Mouse (Mus musculus) C2C12 (cell line): Measurements from ENCODE around the gene Grid1. TPM values are rescaled to one million over a fixed set of nuclear protein-coding genes. Genes with fewer than 3 reads are reported as not detected.

Source experiments
- H3K27me3 ChIP-seq: one replicate; pipeline ENCODE4 v1.6.1; 2011; ENCODE audit not compliant: control insufficient read depth, insufficient read depth, insufficient read length
- H3K36me3 ChIP-seq: one replicate; pipeline ENCODE4 v1.6.1; 2011; ENCODE audit not compliant: control insufficient read depth, insufficient read depth
- H3K4me3 ChIP-seq: one replicate; pipeline ENCODE4 v1.5.1; 2011; ENCODE audit warnings: mild to moderate bottlenecking, control low read depth; ENCODE audit not compliant: poor library complexity, insufficient read depth, severe bottlenecking
- H3K79me2 ChIP-seq: one replicate; pipeline ENCODE4 v1.6.1; 2011; ENCODE audit not compliant: control insufficient read depth, insufficient read depth
- H3K79me3 ChIP-seq: one replicate; pipeline ENCODE4 v1.6.1; 2011; ENCODE audit warnings: low read depth, control low read depth
- H3ac ChIP-seq: one replicate; pipeline ENCODE3; 2011; ENCODE audit warnings: low read depth; ENCODE audit not compliant: control insufficient read depth, insufficient read length
- CEBPB ChIP-seq: IDR thresholded peaks from one replicate; pipeline ENCODE4 v1.6.1; 2011; ENCODE audit warnings: low read depth, mild to moderate bottlenecking, control low read depth, moderate library complexity
- CTCF ChIP-seq: IDR thresholded peaks from one replicate; pipeline ENCODE4 v1.5.1; 2011; ENCODE audit not compliant: control insufficient read depth, insufficient read depth, insufficient read length
- FOSL1 ChIP-seq: IDR thresholded peaks from one replicate; pipeline ENCODE4 v1.8.0; 2011; ENCODE audit warnings: mild to moderate bottlenecking, low read length; ENCODE audit not compliant: poor library complexity, insufficient read depth, severe bottlenecking
- MAX ChIP-seq: IDR thresholded peaks from one replicate; pipeline ENCODE4 v1.6.1; 2011; ENCODE audit warnings: mild to moderate bottlenecking, control low read depth
- MYOD1 ChIP-seq: IDR thresholded peaks from one replicate; pipeline ENCODE4 v1.6.1; 2011; ENCODE audit warnings: low read depth; ENCODE audit not compliant: control insufficient read depth, insufficient read length
- MYOG ChIP-seq: IDR thresholded peaks from one replicate; pipeline ENCODE4 v1.6.1; 2011; ENCODE audit not compliant: control insufficient read depth, insufficient read length; ENCODE audit errors: extremely low read depth
- USF1 ChIP-seq: IDR thresholded peaks from one replicate; pipeline ENCODE4 v1.6.1; 2011; ENCODE audit warnings: low read depth, mild to moderate bottlenecking, control low read depth, moderate library complexity
- polyA plus RNA-seq: library from polyadenylated mRNA; unstranded; fragments of >200 nt; fragmentation: generic; extraction: Trizol; gene quantifications from one replicate; pipeline ENCODE4 v1.2.1, GENCODE M21; 2012; ENCODE audit warnings: missing spikeins

The Grid1 gene
- polyA plus RNA-seq, 1 experiment = 0.04 TPM

DNA sequence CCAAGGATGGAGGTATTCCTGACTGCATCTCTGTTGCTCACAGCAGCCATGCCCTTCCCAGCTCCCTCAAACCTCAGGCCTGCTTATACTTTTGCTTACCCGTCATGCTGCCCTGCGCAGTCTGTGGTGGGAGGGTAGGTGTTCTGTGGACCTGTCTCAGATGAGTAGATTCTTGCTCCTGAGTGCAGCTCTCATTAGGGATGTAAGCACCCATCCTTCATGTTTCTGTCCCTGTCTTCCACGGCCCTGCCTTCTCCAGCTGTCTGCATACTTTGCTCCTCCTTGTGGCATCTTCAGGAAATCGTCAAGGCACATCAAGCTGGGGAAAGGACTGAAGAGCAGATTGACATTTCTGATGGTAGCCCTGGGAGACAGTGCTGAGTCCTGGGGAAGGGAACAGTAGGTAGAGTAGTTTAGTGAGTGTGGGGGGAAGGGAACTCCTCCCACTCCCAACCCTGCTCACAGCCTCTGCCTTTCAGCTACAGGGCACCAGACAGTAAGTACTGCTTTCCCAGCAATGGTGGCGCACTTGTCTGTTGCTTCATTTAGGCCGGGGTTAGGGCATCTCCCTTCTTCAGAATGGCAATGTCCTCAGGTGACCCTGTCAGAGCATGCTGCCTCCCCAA is 273.8 kb downstream of the Grid1 start:
- TF ChIP-seq MYOD1 (no peak), CEBPB (no peak), USF1 (no peak), MAX (no peak), CTCF (no peak), MYOG (no peak), FOSL1 (no peak)
- H3K27me3 ChIP-seq = no peaks in the 10 kb centered on the region
- no peak overlapping the region for H3ac ChIP-seq
- H3K79me3 ChIP-seq = no peaks in the 10 kb centered on the region
- no peak overlapping the region for H3K4me3 ChIP-seq
- H3K36me3 ChIP-seq = no peaks in the 10 kb centered on the region
- no peaks in the 10 kb centered on the region for H3K79me2 ChIP-seq

DNA sequence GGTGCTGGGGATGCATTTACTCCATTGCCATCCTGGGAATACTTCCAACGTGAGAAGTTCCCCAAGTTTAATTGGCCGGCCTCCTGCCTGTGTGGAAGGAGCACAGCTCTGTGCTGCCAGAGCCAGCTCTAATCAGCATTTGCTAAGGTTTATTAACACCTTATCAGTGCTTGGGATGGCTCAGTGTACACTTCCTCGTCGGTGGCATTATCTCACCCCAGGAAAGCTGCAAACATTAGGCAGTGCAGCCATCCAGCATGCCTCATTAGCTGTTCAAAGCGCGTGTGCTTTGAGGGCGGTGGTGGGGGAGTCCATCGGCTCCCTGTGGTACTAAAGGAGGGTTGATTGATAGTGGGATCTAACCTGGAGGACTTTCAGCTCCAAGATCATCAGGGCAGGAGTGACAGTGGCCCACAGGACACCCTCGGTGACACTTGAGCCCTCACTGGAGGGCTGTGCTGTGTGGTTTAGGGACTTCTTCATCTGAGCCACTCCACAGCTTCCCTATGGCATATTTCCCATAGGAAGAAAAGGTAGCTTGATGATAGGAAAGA is 275.7 kb downstream of the Grid1 start:
- Histone ChIP-seq H3K4me3 (no peak overlapping the region), H3K79me2 (no peaks in the 10 kb centered on the region), H3K79me3 (no peaks in the 10 kb centered on the region), H3ac (no peak overlapping the region), H3K36me3 (no peaks in the 10 kb centered on the region), H3K27me3 (no peaks in the 10 kb centered on the region)
- TF ChIP-seq CTCF (no peak), MYOD1 (no peak), CEBPB (no peak), USF1 (no peak), MAX (no peak), MYOG (no peak), FOSL1 (no peak)

DNA sequence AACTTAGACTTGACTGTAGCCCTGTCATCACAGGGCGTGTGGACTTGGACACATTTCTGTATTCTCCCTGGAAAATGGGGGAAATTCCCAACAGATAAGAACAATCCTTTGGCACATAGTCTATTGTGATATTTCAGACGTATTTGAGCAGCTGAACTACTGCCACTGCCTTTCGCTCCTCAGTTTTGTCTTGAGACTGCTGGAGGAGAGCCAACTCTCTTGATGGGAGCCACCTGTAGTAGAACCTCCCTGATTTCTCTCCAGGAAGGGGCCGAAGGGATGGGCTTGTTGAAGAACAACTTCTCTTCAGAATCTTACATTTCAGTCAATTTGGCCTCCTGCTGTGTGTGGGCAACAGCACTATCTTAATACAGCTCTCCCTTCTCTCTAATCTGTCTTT is 276.2 kb downstream of the Grid1 start:
- Histone ChIP-seq H3K36me3 (no peaks in the 10 kb centered on the region), H3K79me2 (no peaks in the 10 kb centered on the region), H3K27me3 (no peaks in the 10 kb centered on the region), H3K4me3 (no peak overlapping the region), H3ac (no peak overlapping the region), H3K79me3 (no peaks in the 10 kb centered on the region)
- no peak for TF ChIP-seq FOSL1
- no peak for TF ChIP-seq MYOD1
- no peak for TF ChIP-seq MAX
- no peak for TF ChIP-seq USF1
- TF ChIP-seq CTCF = no peak
- TF ChIP-seq CEBPB = no peak
- TF ChIP-seq MYOG = no peak

DNA sequence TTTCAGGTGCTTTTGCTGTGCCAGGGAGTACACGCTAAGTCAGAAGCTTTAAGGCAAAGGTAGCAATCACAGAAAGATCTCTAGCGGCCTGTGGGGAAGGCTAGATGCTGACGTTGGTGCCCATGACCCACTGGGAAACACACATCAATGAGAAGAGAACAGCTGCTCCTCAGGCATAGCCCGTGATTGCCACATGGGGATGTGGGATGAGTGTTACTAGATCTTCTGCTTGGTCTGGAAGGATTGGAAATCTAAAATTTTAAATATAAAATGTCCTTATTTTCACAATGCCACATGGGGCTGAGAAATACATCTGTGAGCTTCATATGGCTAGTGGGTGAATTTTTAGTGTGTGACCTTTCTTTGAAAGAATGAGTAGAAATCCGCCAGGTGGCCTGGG is 277.3 kb downstream of the Grid1 start:
- TF ChIP-seq MYOD1 (no peak), CEBPB (no peak), MAX (no peak), USF1 (no peak), CTCF (no peak), FOSL1 (no peak), MYOG (no peak)
- Histone ChIP-seq H3K79me2 (no peaks in the 10 kb centered on the region), H3K36me3 (no peaks in the 10 kb centered on the region), H3ac (no peak overlapping the region), H3K4me3 (no peak overlapping the region), H3K79me3 (no peaks in the 10 kb centered on the region), H3K27me3 (no peaks in the 10 kb centered on the region)

DNA sequence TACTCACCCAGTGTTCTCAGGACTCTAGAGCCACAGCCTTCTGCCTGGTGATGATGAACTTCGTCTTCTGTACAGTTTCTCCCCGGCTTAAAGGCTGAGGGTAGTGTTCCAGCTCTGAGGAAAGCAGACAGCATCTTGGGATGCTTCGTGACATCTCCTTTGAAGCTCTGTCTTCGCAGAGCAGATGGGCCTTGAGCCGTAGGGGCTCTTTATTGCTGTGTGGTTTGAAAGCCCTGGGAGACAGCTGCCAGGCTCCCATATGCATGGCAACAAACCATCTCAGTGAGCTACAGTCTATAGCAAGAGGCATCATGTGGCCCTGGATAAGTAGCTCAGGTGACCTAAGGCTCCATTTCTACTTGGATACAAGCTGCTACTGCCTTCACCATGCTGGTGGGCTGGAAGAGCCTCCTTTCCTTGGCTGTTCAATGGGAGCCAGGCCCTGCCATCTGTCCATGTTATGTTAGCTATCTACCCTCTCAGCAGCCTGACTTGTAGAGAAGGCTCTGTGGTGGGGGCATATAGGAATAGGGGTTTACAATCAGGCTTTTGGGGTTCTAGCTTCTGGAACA is 283.8 kb downstream of the Grid1 start:
- no peak overlapping the region for H3ac ChIP-seq

More for the DNA sequence above, 283.8 kb downstream of the Grid1 start:
- Histone ChIP-seq H3K79me3 (no peaks in the 10 kb centered on the region), H3K27me3 (no peaks in the 10 kb centered on the region), H3K4me3 (no peak overlapping the region), H3K79me2 (no peaks in the 10 kb centered on the region), H3K36me3 (no peaks in the 10 kb centered on the region)
- TF ChIP-seq FOSL1 (no peak), CEBPB (no peak), CTCF (no peak), MYOD1 (no peak), MAX (no peak), MYOG (no peak), USF1 (no peak)
